Mouse (Mus musculus) lung, postnatal 0 days (tissue): ENCODE measurements around the gene Eif3b.

Experiments used
- CTCF ChIP-seq: IDR thresholded peaks from 2 replicates; pipeline ENCODE4 v1.5.1; 2016; ENCODE audit warnings: antibody characterized with exemption, mild to moderate bottlenecking
- EP300 ChIP-seq: IDR thresholded peaks from 2 replicates; pipeline ENCODE4 v1.6.1; 2016; ENCODE audit warnings: antibody characterized with exemption, mild to moderate bottlenecking, control low read depth

GRCm38 (mm10) chr5:140491142-140491541, 72.0 kb downstream of the Eif3b start:
- TF ChIP-seq CTCF: no peak
- no peak for TF ChIP-seq EP300
